Mouse (Mus musculus) kidney, adult 2 months (tissue): ENCODE results near the gene Usp29. TPM values are rescaled to one million over a fixed set of nuclear protein-coding genes. Genes with fewer than 3 reads are reported as not detected.
"Not testable (repeated sequence)": the region's sequence is repeated elsewhere in the genome, so short reads cannot be mapped to it uniquely, and the experiment has no call there.

Experiments
- DNase-seq: peaks from one replicate; pipeline ENCODE4 v3.0.0; 2021
- H3K27ac ChIP-seq: fragments of 200-500 bp; 2 replicates; pipeline ENCODE4 v1.5.1; 2012; ENCODE audit warnings: low read depth, low read length, control low read depth, inconsistent platforms; ENCODE audit not compliant: insufficient read depth
- H3K27me3 ChIP-seq: fragments of 200-500 bp; replicated peaks from 2 replicates; pipeline ENCODE4 v1.6.1; 2012; ENCODE audit warnings: mild to moderate bottlenecking, moderate library complexity, low read length, inconsistent platforms; ENCODE audit not compliant: control insufficient read depth, insufficient read depth
- H3K36me3 ChIP-seq: fragments of 200-500 bp; 2 replicates; pipeline ENCODE4 v1.6.1; 2012; ENCODE audit warnings: mild to moderate bottlenecking, moderate library complexity, low read length, inconsistent platforms; ENCODE audit not compliant: control insufficient read depth, insufficient read depth
- H3K4me1 ChIP-seq: fragments of 200-500 bp; 2 replicates; pipeline ENCODE4 v1.6.1; 2011; ENCODE audit warnings: low read length; ENCODE audit not compliant: control insufficient read depth, insufficient read depth
- H3K4me3 ChIP-seq: fragments of 200-500 bp; 2 replicates; pipeline ENCODE4 v1.5.1; 2011; ENCODE audit warnings: mild to moderate bottlenecking, low read depth, low read length, control low read depth; ENCODE audit not compliant: insufficient read depth
- CTCF ChIP-seq: fragments of 200-500 bp; conservative IDR thresholded peaks from 2 replicates; pipeline ENCODE4 v1.5.1; 2011; ENCODE audit warnings: low read depth, mild to moderate bottlenecking, control low read depth, low read length, moderate library complexity, mixed read lengths; ENCODE audit not compliant: insufficient read depth, insufficient read length
- POLR2A ChIP-seq: fragments of 200-500 bp; IDR thresholded peaks from one replicate; pipeline ENCODE4 v1.6.1; 2011; ENCODE audit warnings: low read depth, low read length, control low read depth
- WGBS: fragments of 180-500 bp; shearing (Covaris S2); methylation state at CpG from one replicate; pipeline ENCODE4 v1.1.7; 2018; 5-methylcytosine and 5-hydroxymethylcytosine counted together
- polyA plus RNA-seq: library from polyadenylated mRNA; depleted of rRNA; stranded (reverse); fragments of >200 nt; gene quantifications from 2 replicates; pipeline ENCODE4 v1.2.3, GENCODE M21; 2012

The Usp29 gene
- polyA plus RNA-seq, 1 experiment = 0.17 TPM

GRCm38 (mm10) chr7:6925926-6926730, 195.8 kb downstream of the Usp29 start:
- TF ChIP-seq POLR2A = no peak
- no peak for TF ChIP-seq CTCF
- Histone ChIP-seq H3K27ac (no peak overlapping the region), H3K27me3 (no peaks in the 10 kb centered on the region), H3K4me1 (no peaks in the 10 kb centered on the region), H3K4me3 (no peak overlapping the region), H3K36me3 (no peaks in the 10 kb centered on the region)
- no peak for DNase-seq
- WGBS = 74% methylated on average over 7 of the region's 7 CpGs

DNA sequence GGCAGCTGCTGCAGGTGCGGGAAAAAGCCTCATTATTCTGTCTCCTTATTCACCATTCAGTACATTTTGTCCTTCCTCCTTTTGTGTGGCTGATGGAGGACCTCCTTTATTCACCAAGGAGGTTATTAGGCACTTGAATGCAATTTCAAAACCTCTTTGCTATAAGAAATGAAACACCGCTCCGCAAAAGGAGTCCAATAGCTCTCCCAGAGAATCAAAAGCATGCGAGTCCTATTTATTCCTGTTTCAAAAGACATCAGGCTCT, 196.3 kb downstream of the Usp29 start:
- DNase-seq = no peak
- Histone ChIP-seq H3K36me3 (no peaks in the 10 kb centered on the region), H3K27me3 (no peaks in the 10 kb centered on the region), H3K4me3 (no peak overlapping the region), H3K4me1 (no peaks in the 10 kb centered on the region), H3K27ac (no peak overlapping the region)
- 87% methylated on average over 4 of the region's 4 CpGs for WGBS
- TF ChIP-seq CTCF (no peak), POLR2A (no peak)

GRCm38 (mm10) chr7:6929286-6929685, 198.9 kb downstream of the Usp29 start:
- Histone ChIP-seq H3K36me3 (no peaks in the 10 kb centered on the region), H3K27me3 (no peaks in the 10 kb centered on the region), H3K27ac (no peak overlapping the region), H3K4me3 (no peak overlapping the region), H3K4me1 (no peaks in the 10 kb centered on the region)
- WGBS = 48% methylated on average over 2 of the region's 2 CpGs
- no peak for DNase-seq
- TF ChIP-seq CTCF = no peak
- TF ChIP-seq POLR2A = no peak

DNA sequence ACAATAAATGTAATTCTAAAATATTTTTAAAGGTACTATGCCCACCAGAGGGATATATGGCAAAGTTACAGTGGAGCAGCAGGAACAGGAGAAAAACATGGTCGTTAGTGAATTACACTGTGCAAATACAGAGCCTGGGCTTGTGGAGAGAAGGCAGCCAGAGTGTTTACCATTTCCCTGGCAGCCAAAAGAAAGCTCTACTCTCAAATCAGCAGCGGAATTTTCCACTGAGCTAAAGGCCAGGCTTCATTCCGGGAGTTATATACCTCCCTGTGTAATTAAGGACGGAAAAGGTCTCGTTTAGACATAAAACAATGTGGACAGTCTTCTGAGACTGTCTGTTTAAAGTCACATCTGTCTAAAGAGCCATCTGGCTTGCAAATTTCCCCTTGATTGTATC, 204.4 kb downstream of the Usp29 start:
- no peak for DNase-seq
- H3K4me1 ChIP-seq = no peaks in the 10 kb centered on the region
- no peak overlapping the region for H3K4me3 ChIP-seq
- WGBS = 36% methylated on average over 5 of the region's 5 CpGs
- TF ChIP-seq CTCF = no peak
- no peak for TF ChIP-seq POLR2A
- no peak overlapping the region for H3K27ac ChIP-seq
- no peaks in the 10 kb centered on the region for H3K36me3 ChIP-seq
- no peaks in the 10 kb centered on the region for H3K27me3 ChIP-seq

GRCm38 (mm10) chr7:6937040-6937439, 206.7 kb downstream of the Usp29 start:
- peak; percentile 85 for TF ChIP-seq CTCF
- TF ChIP-seq POLR2A = no peak
- DNase-seq = peak; percentile 69
- H3K4me1 ChIP-seq = no peaks in the 10 kb centered on the region
- H3K4me3 ChIP-seq = no peak overlapping the region
- H3K27ac ChIP-seq = no peak overlapping the region
- WGBS = 20% methylated on average over 11 of the region's 11 CpGs
- H3K27me3 ChIP-seq = no peaks in the 10 kb centered on the region
- H3K36me3 ChIP-seq = no peaks in the 10 kb centered on the region

DNA sequence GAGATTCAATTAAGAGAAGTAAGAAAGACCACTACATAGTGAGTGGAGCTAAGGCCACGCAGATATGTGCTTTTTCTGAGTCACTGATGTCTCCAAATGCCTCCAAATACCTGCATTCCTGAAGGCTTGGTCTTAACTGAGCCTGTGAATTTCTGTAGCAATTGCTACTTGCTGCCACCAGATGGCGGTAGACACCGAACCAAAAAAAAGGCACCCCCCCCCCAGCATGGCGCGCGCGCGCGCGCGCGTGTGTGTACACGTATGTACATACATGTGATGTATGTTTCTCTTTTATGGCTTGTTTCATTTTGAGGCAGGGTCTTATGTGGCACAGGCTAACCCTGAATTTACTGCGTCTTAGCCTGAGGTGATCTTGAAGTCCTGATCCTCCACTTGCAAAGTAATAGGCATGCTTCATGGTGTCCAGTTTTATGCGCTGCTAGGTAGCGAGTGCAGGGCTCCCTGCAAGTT, 210.4 kb downstream of the Usp29 start:
- DNase-seq = no peak
- TF ChIP-seq CTCF = peak; percentile 56
- TF ChIP-seq POLR2A = no peak

GRCm38 (mm10) chr7:6948061-6948460, 217.7 kb downstream of the Usp29 start:
- not testable (repeated sequence) for H3K36me3 ChIP-seq, H3K27me3 ChIP-seq, H3K4me3 ChIP-seq, H3K27ac ChIP-seq, DNase-seq, H3K4me1 ChIP-seq
- WGBS = 94% methylated on average over 20 of the region's 20 CpGs

More for the DNA sequence above, 210.4 kb downstream of the Usp29 start:
- no peak overlapping the region for H3K4me3 ChIP-seq
- no peaks in the 10 kb centered on the region for H3K4me1 ChIP-seq
- 14% methylated on average over 16 of the region's 16 CpGs for WGBS
- no peak overlapping the region for H3K27ac ChIP-seq
- H3K36me3 ChIP-seq = no peaks in the 10 kb centered on the region
- H3K27me3 ChIP-seq = no peaks in the 10 kb centered on the region
